Mouse (Mus musculus) midbrain, embryonic 15.5 days (tissue): ENCODE measurements around the gene Gipc3. TPM values are rescaled to one million over a fixed set of nuclear protein-coding genes. Genes with fewer than 3 reads are reported as not detected.

ENCODE experiments used
- ATAC-seq: fragments of 200-750 bp; cut with Nextera tagmentation; replicated peaks from 2 replicates; pipeline ENCODE4 v1.8.0; 2017; ENCODE audit warnings: moderate TSS enrichment
- H3K27ac ChIP-seq: fragments of 300-500 bp; sonication (generic); 2 replicates; pipeline ENCODE4 v1.5.1; 2015; ENCODE audit warnings: mild to moderate bottlenecking, inconsistent platforms
- H3K27me3 ChIP-seq: fragments of 300-500 bp; sonication (generic); replicated peaks from 2 replicates; pipeline ENCODE4 v1.6.1; 2015; ENCODE audit warnings: inconsistent platforms
- H3K36me3 ChIP-seq: fragments of 300-500 bp; sonication (generic); replicated peaks from 2 replicates; pipeline ENCODE4 v1.6.1; 2015; ENCODE audit warnings: inconsistent platforms
- H3K4me1 ChIP-seq: fragments of 300-500 bp; sonication (generic); 2 replicates; pipeline ENCODE4 v1.6.1; 2015; ENCODE audit warnings: inconsistent platforms
- H3K4me2 ChIP-seq: fragments of 300-500 bp; sonication (generic); 2 replicates; pipeline ENCODE4 v1.6.1; 2015; ENCODE audit warnings: inconsistent platforms, mild to moderate bottlenecking, moderate library complexity
- H3K4me3 ChIP-seq: fragments of 300-500 bp; sonication (generic); 2 replicates; pipeline ENCODE4 v1.5.1; 2015; ENCODE audit warnings: mild to moderate bottlenecking, inconsistent platforms
- H3K9ac ChIP-seq: fragments of 300-500 bp; sonication (generic); 2 replicates; pipeline ENCODE4 v1.6.1; 2015; ENCODE audit warnings: mild to moderate bottlenecking, inconsistent platforms
- H3K9me3 ChIP-seq: fragments of 300-500 bp; sonication (generic); 2 replicates; pipeline ENCODE4 v1.6.1; 2016; ENCODE audit warnings: inconsistent platforms
- WGBS: fragments of 180-500 bp; shearing (Covaris S2); methylation state at CpG from one replicate; pipeline ENCODE4 v1.1.7; 2015; ENCODE audit warnings: mixed read lengths; 5-methylcytosine and 5-hydroxymethylcytosine counted together
- polyA plus RNA-seq: library from polyadenylated mRNA; unstranded; fragments of >200 nt; fragmentation: Nextera tagmentation; extraction: Ambion mirVana; gene quantifications from 2 replicates; pipeline ENCODE4 v1.2.1, GENCODE M21; 2015

The Gipc3 gene
- polyA plus RNA-seq, 1 experiment from 2014 or later, result not detected

GRCm38 (mm10) chr10:81323141-81323775 is 19.8 kb downstream of the Gipc3 start:
- Histone ChIP-seq H3K4me1 (peaks cover 23% of the 10 kb centered on the region), H3K27me3 (no peaks in the 10 kb centered on the region), H3K4me3 (no peak overlapping the region), H3K36me3 (peaks cover 34% of the 10 kb centered on the region), H3K9me3 (no peaks in the 10 kb centered on the region), H3K4me2 (no peak overlapping the region), H3K27ac (no peak overlapping the region), H3K9ac (no peak overlapping the region)
- 91% methylated on average over 23 of the region's 23 CpGs for WGBS
- ATAC-seq, result no peak

- H3K4me3 ChIP-seq, result no peak overlapping the region
- H3K36me3 ChIP-seq, result peaks cover 40% of the 10 kb centered on the region
- no peak overlapping the region for H3K9ac ChIP-seq
- no peaks in the 10 kb centered on the region for H3K9me3 ChIP-seq
- ATAC-seq, result no peak
- no peak overlapping the region for H3K27ac ChIP-seq
- peaks cover 23% of the 10 kb centered on the region for H3K4me1 ChIP-seq
- peak overlapping the region; percentile 79; the same call in 1 of the 2 replicates for H3K4me2 ChIP-seq
- WGBS, result 95% methylated on average over 27 of the region's 27 CpGs
- no peaks in the 10 kb centered on the region for H3K27me3 ChIP-seq
These were observed 20.6 kb downstream of the Gipc3 start for GRCm38 (mm10) chr10:81322444-81322843.

- Histone ChIP-seq H3K36me3 (peaks cover 40% of the 10 kb centered on the region), H3K27me3 (no peaks in the 10 kb centered on the region), H3K4me3 (peak overlapping the region; percentile 77), H3K4me2 (peak overlapping the region; percentile 79), H3K9ac (peak overlapping the region; percentile 67), H3K27ac (peak overlapping the region; percentile 90), H3K9me3 (no peaks in the 10 kb centered on the region), H3K4me1 (peaks cover 23% of the 10 kb centered on the region)
- 3% methylated on average over 20 of the region's 20 CpGs for WGBS
- 0 out of 2 replicates have a peak, but pooled peaks have one; percentile 1 for ATAC-seq
These were observed 21.6 kb downstream of the Gipc3 start for GRCm38 (mm10) chr10:81321436-81321835.

- Histone ChIP-seq H3K36me3 (peaks cover 38% of the 10 kb centered on the region), H3K9ac (peak within 1 kb of the TSS; percentile 67), H3K4me3 (peak within 1 kb of the TSS; percentile 77), H3K9me3 (no peaks in the 10 kb centered on the region), H3K27ac (peak within 1 kb of the TSS; percentile 90), H3K4me2 (peak within 1 kb of the TSS; percentile 79), H3K27me3 (no peaks in the 10 kb centered on the region), H3K4me1 (peaks cover 23% of the 10 kb centered on the region)
- WGBS, result under 1% methylated on average over 68 of the region's 68 CpGs
- ATAC-seq, result peak; percentile 93
These were observed 22.3 kb downstream of the Gipc3 start, which contains the start of gene Cactin for GRCm38 (mm10) chr10:81320550-81321347. Gene Cactin, plus strand, starts transcription at chr10:81321103.

GRCm38 (mm10) chr10:81319741-81320549 is 23.1 kb downstream of the Gipc3 start:
- peak overlapping the region; percentile 77 for H3K4me3 ChIP-seq
- peak overlapping the region; percentile 90 for H3K27ac ChIP-seq
- peaks cover 39% of the 10 kb centered on the region for H3K36me3 ChIP-seq
- H3K27me3 ChIP-seq, result no peaks in the 10 kb centered on the region
- peak overlapping the region; percentile 36 for H3K9ac ChIP-seq
- H3K4me2 ChIP-seq, result peak overlapping the region; percentile 79
- peaks cover 23% of the 10 kb centered on the region for H3K4me1 ChIP-seq
- ATAC-seq, result peak; percentile 57
- under 1% methylated on average over 38 of the region's 38 CpGs for WGBS
- no peaks in the 10 kb centered on the region for H3K9me3 ChIP-seq

- H3K9ac ChIP-seq, result peak overlapping the region; percentile 36
- ATAC-seq, result no peak
- peak overlapping the region; percentile 77 for H3K4me3 ChIP-seq
- peaks cover 38% of the 10 kb centered on the region for H3K36me3 ChIP-seq
- H3K9me3 ChIP-seq, result no peaks in the 10 kb centered on the region
- WGBS, result 43% methylated on average over 8 of the region's 8 CpGs
- peaks cover 23% of the 10 kb centered on the region for H3K4me1 ChIP-seq
- peak overlapping the region; percentile 79 for H3K4me2 ChIP-seq
- H3K27ac ChIP-seq, result peak overlapping the region; percentile 90
- no peaks in the 10 kb centered on the region for H3K27me3 ChIP-seq
These were observed 23.8 kb downstream of the Gipc3 start for GRCm38 (mm10) chr10:81319330-81319699.

GRCm38 (mm10) chr10:81318589-81319329 is 24.3 kb downstream of the Gipc3 start:
- peak overlapping the region; percentile 79; the same call in 1 of the 2 replicates for H3K4me2 ChIP-seq
- no peaks in the 10 kb centered on the region for H3K9me3 ChIP-seq
- H3K36me3 ChIP-seq, result peaks cover 38% of the 10 kb centered on the region
- H3K4me1 ChIP-seq, result peaks cover 23% of the 10 kb centered on the region
- H3K27me3 ChIP-seq, result no peaks in the 10 kb centered on the region
- H3K4me3 ChIP-seq, result no peak overlapping the region
- H3K9ac ChIP-seq, result peak overlapping the region; percentile 36; the same call in 1 of the 2 replicates
- WGBS, result 91% methylated on average over 13 of the region's 13 CpGs
- no peak for ATAC-seq
- H3K27ac ChIP-seq, result no peak overlapping the region

- no peak overlapping the region for H3K9ac ChIP-seq
- H3K4me3 ChIP-seq, result no peak overlapping the region
- 12% methylated on average over 20 of the region's 20 CpGs for WGBS
- H3K27ac ChIP-seq, result no peak overlapping the region
- H3K36me3 ChIP-seq, result peaks cover 44% of the 10 kb centered on the region
- H3K4me1 ChIP-seq, result peaks cover 21% of the 10 kb centered on the region
- no peak for ATAC-seq
- H3K4me2 ChIP-seq, result peak overlapping the region; percentile 20
- H3K9me3 ChIP-seq, result no peaks in the 10 kb centered on the region
- H3K27me3 ChIP-seq, result no peaks in the 10 kb centered on the region
These were observed 25.8 kb downstream of the Gipc3 start for GRCm38 (mm10) chr10:81317273-81317672.

GRCm38 (mm10) chr10:81316338-81317060 is 26.6 kb downstream of the Gipc3 start:
- peak overlapping the region; percentile 20 for H3K4me2 ChIP-seq

GRCm38 (mm10) chr10:81315587-81315986 is 27.5 kb downstream of the Gipc3 start:
- Histone ChIP-seq H3K9ac (no peak overlapping the region), H3K4me2 (no peak overlapping the region), H3K9me3 (no peaks in the 10 kb centered on the region), H3K27me3 (no peaks in the 10 kb centered on the region), H3K36me3 (peaks cover 59% of the 10 kb centered on the region), H3K4me3 (no peak overlapping the region), H3K27ac (no peak overlapping the region), H3K4me1 (peaks cover 12% of the 10 kb centered on the region)
- no peak for ATAC-seq
- 91% methylated on average over 16 of the region's 16 CpGs for WGBS

More at GRCm38 (mm10) chr10:81316338-81317060, 26.6 kb downstream of the Gipc3 start:
- H3K4me1 ChIP-seq, result peaks cover 13% of the 10 kb centered on the region
- H3K36me3 ChIP-seq, result peaks cover 52% of the 10 kb centered on the region
- H3K9ac ChIP-seq, result no peak overlapping the region
- no peak for ATAC-seq
- no peaks in the 10 kb centered on the region for H3K27me3 ChIP-seq
- H3K4me3 ChIP-seq, result no peak overlapping the region
- 41% methylated on average over 16 of the region's 16 CpGs for WGBS
- no peaks in the 10 kb centered on the region for H3K9me3 ChIP-seq
- H3K27ac ChIP-seq, result no peak overlapping the region

- 82% methylated on average over 7 of the region's 7 CpGs for WGBS
- H3K9ac ChIP-seq, result no peak overlapping the region
- H3K4me2 ChIP-seq, result no peak overlapping the region
- no peaks in the 10 kb centered on the region for H3K9me3 ChIP-seq
- H3K4me1 ChIP-seq, result peaks cover 4% of the 10 kb centered on the region
- ATAC-seq, result no peak
- H3K4me3 ChIP-seq, result no peak overlapping the region
- no peak overlapping the region for H3K27ac ChIP-seq
- peaks cover 72% of the 10 kb centered on the region for H3K36me3 ChIP-seq
- H3K27me3 ChIP-seq, result no peaks in the 10 kb centered on the region
These were observed 28.9 kb downstream of the Gipc3 start for GRCm38 (mm10) chr10:81314201-81314600.
